Mouse (Mus musculus) heart, postnatal 0 days (tissue): ENCODE measurements around the gene Gpalpp1. TPM values are rescaled to one million over a fixed set of nuclear protein-coding genes. Genes with fewer than 3 reads are reported as not detected.

ENCODE experiments used
- ATAC-seq: fragments of 200-750 bp; cut with Nextera tagmentation; 2 replicates; pipeline ENCODE4 v1.8.0; 2017; ENCODE audit warnings: low read depth, moderate number of reproducible peaks, moderate library complexity; ENCODE audit not compliant: insufficient read depth
- DNase-seq: peaks from one replicate; pipeline ENCODE4 v3.0.0-alpha.2; 2016; ENCODE audit warnings: low spot score
- H3K27ac ChIP-seq: fragments of 300-500 bp; sonication (generic); 2 replicates; pipeline ENCODE4 v1.5.1; 2014; ENCODE audit warnings: low read depth, mild to moderate bottlenecking
- H3K27me3 ChIP-seq: fragments of 300-500 bp; sonication (generic); 2 replicates; pipeline ENCODE4 v1.6.1; 2014; ENCODE audit warnings: low read length, mixed read lengths; ENCODE audit not compliant: control insufficient read depth, insufficient read depth
- H3K36me3 ChIP-seq: fragments of 300-500 bp; sonication (generic); replicated peaks from 2 replicates; pipeline ENCODE4 v1.6.1; 2014; ENCODE audit warnings: low read length, mixed read lengths; ENCODE audit not compliant: control insufficient read depth, insufficient read depth
- H3K4me1 ChIP-seq: fragments of 300-500 bp; sonication (generic); 2 replicates; pipeline ENCODE4 v1.6.1; 2014; ENCODE audit warnings: antibody characterized with exemption; ENCODE audit not compliant: control insufficient read depth, insufficient read depth
- H3K4me2 ChIP-seq: fragments of 300-500 bp; sonication (generic); 2 replicates; pipeline ENCODE4 v1.6.1; 2014; ENCODE audit warnings: low read depth, mild to moderate bottlenecking, low read length, moderate library complexity
- H3K4me3 ChIP-seq: fragments of 300-500 bp; sonication (generic); 2 replicates; pipeline ENCODE4 v1.5.1; 2014; ENCODE audit warnings: low read depth, low read length
- H3K9ac ChIP-seq: fragments of 300-500 bp; sonication (generic); replicated peaks from 2 replicates; pipeline ENCODE4 v1.6.1; 2014; ENCODE audit warnings: low read depth, low read length, mixed read lengths
- H3K9me3 ChIP-seq: fragments of 300-500 bp; sonication (generic); replicated peaks from 2 replicates; pipeline ENCODE4 v1.6.1; 2016; ENCODE audit warnings: low read length; ENCODE audit not compliant: control insufficient read depth
- CTCF ChIP-seq: IDR thresholded peaks from 2 replicates; pipeline ENCODE4 v1.5.1; 2016; ENCODE audit warnings: antibody characterized with exemption, control low read depth, low read depth
- EP300 ChIP-seq: IDR thresholded peaks from 2 replicates; pipeline ENCODE4 v1.6.1; 2016; ENCODE audit warnings: antibody characterized with exemption, low read depth
- WGBS: fragments of 180-500 bp; shearing (Covaris S2); extraction: QIAGEN DNeasy Blood & Tissue Kit; methylation state at CpG from one replicate; pipeline ENCODE4 v1.1.7; 2014; 5-methylcytosine and 5-hydroxymethylcytosine counted together
- polyA plus RNA-seq: library from polyadenylated mRNA; unstranded; fragments of >200 nt; fragmentation: Nextera tagmentation; extraction: Ambion mirVana; gene quantifications from 2 replicates; pipeline ENCODE4 v1.2.1, GENCODE M21; 2015
- total RNA-seq: library from RNA; depleted of rRNA; stranded (reverse); fragments of >200 nt; gene quantifications from 2 replicates; pipeline ENCODE4 v1.2.3, GENCODE M21; 2014; ENCODE audit warnings: low replicate concordance

The Gpalpp1 gene
- total and polyA plus RNA-seq, 2 experiments from 2014 or later: 6.2 to 11.4 TPM

DNA sequence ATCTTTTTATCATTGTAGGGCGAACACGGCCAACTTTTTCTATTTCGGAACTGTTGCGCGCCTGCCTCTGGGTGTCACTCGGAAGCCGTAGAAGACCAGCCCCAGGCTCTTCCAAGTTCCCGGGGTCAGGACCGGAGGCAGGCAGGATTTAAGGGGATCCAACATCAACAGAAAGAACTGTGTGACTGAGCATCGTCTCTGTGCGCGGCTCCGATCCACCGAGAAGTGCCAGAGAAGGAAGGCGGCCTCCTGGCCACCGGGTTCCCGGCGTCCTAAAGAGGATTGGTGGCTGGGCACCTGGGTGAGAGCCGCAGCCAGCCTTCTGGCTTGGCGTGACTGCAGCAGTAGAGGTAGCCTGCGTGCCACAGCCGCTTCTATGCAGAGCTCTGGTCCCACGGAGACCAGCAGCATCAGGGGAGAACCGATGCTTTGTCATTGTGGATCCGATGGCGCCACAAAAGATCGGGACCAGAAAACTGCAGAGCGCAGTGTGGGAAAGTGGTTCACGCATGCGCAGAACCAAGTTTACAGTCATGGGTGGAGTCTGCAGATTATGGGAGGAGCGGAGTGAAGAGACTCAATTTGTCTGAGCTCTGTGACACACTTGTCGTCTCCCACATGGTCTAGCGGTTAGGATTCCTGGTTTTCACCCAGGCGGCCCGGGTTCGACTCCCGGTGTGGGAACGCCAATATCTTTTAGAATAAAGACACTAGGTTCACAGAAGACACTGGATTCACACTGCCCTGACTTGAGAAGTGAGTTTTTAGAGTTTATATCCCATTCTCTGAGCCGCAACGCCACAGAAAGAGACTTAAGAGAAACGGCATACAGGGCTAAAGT lies 41.8 kb upstream of the Gpalpp1 start:
- peak overlapping the region; percentile 91 for H3K4me2 ChIP-seq
- peak; percentile 57 for TF ChIP-seq CTCF
- TF ChIP-seq EP300: peak; percentile 70
- no peaks in the 10 kb centered on the region for H3K27me3 ChIP-seq
- H3K4me3 ChIP-seq: peak overlapping the region; percentile 90
- DNase-seq (peak; percentile 92), ATAC-seq (peak; percentile 85)
- H3K9ac ChIP-seq: peak overlapping the region; percentile 91
- H3K9me3 ChIP-seq: no peaks in the 10 kb centered on the region
- H3K36me3 ChIP-seq: no peaks in the 10 kb centered on the region
- WGBS: under 1% methylated on average over 41 of the region's 41 CpGs
- peaks cover 18% of the 10 kb centered on the region for H3K4me1 ChIP-seq
- peak overlapping the region; percentile 100 for H3K27ac ChIP-seq

DNA sequence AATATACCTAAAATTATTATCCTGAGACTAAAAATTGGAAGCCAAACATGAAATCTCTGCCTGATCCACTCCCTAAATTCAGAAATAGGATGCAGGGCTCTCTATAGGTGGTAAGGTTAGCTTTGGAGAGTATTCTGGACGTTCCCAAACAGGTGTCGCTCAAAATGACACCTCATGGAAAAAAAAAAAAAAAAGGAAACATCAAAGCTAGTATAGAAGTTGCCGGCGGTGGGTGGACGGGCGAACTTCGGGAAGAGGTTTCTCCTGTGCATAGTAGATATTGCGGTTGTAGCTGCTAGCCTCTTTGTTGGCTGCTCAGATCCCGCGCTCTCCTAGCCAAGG lies 41.2 kb upstream of the Gpalpp1 start:
- Histone ChIP-seq H3K9me3 (no peaks in the 10 kb centered on the region), H3K4me3 (peak overlapping the region; percentile 90), H3K27me3 (no peaks in the 10 kb centered on the region), H3K4me1 (peaks cover 18% of the 10 kb centered on the region), H3K36me3 (no peaks in the 10 kb centered on the region), H3K4me2 (peak overlapping the region; percentile 91), H3K27ac (peak overlapping the region; percentile 100), H3K9ac (peak overlapping the region; percentile 91)
- DNase-seq (no peak), ATAC-seq (no peak)
- 3% methylated on average over 10 of the region's 10 CpGs for WGBS
- no peak for TF ChIP-seq EP300
- TF ChIP-seq CTCF: no peak

DNA sequence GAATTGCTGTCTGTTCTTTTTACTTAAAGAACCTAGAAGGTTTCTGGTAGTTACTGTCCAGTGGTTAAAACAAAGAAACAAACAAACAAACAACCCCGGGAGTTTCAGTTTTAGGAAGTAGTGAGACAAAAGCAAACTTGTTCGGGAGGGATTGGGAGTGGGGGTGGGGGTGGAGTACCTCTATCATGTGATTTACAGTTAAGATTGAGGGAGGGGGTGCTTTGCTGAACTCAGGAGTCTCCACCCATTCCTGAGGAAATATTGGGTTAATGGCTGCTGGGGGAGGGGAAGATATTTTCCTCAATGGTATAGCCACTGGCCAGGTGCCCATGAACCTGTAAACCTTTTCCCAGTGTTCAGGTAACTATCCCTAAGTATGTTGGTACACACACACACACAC lies 40.5 kb upstream of the Gpalpp1 start:
- no peaks in the 10 kb centered on the region for H3K36me3 ChIP-seq
- no peak overlapping the region for H3K9ac ChIP-seq
- H3K27ac ChIP-seq: peak overlapping the region; percentile 90; the same call in 1 of the 2 replicates
- no peaks in the 10 kb centered on the region for H3K27me3 ChIP-seq
- ATAC-seq (no peak), DNase-seq (no peak)
- no peaks in the 10 kb centered on the region for H3K9me3 ChIP-seq
- no peak overlapping the region for H3K4me2 ChIP-seq
- TF ChIP-seq EP300: no peak
- TF ChIP-seq CTCF: no peak
- 76% methylated on average over 2 of the region's 2 CpGs for WGBS
- no peak overlapping the region for H3K4me3 ChIP-seq
- H3K4me1 ChIP-seq: peaks cover 18% of the 10 kb centered on the region

DNA sequence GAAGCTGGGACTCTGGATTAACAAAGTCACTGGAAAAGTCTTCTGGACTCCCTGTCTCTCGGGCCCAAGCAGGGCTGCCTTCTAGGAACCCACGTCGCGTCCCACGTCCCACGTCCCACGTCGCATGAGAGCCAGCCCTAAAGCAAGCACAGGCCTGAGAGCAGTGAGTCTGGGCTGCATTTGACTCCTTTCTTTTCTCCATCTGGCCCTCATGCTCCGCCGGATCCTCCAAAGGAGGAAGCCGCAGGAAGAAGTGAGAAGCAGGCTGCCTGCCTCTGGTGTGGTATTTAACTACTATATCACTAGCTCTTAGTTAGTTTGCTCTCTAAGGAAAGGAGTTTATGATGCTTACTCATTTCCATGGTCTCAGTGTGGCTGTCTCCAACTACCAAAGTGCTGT lies 39.9 kb upstream of the Gpalpp1 start:
- no peak for ATAC-seq
- H3K27me3 ChIP-seq: no peaks in the 10 kb centered on the region
- H3K4me3 ChIP-seq: no peak overlapping the region
- peaks cover 18% of the 10 kb centered on the region for H3K4me1 ChIP-seq
- H3K27ac ChIP-seq: peak overlapping the region; percentile 90
- WGBS: 82% methylated on average over 11 of the region's 11 CpGs
- H3K9me3 ChIP-seq: no peaks in the 10 kb centered on the region
- no peak overlapping the region; the same call in 1 of the 2 replicates for H3K4me2 ChIP-seq
- TF ChIP-seq EP300 (no peak), CTCF (no peak)
- H3K9ac ChIP-seq: no peak overlapping the region
- H3K36me3 ChIP-seq: no peaks in the 10 kb centered on the region
- DNase-seq: no peak

DNA sequence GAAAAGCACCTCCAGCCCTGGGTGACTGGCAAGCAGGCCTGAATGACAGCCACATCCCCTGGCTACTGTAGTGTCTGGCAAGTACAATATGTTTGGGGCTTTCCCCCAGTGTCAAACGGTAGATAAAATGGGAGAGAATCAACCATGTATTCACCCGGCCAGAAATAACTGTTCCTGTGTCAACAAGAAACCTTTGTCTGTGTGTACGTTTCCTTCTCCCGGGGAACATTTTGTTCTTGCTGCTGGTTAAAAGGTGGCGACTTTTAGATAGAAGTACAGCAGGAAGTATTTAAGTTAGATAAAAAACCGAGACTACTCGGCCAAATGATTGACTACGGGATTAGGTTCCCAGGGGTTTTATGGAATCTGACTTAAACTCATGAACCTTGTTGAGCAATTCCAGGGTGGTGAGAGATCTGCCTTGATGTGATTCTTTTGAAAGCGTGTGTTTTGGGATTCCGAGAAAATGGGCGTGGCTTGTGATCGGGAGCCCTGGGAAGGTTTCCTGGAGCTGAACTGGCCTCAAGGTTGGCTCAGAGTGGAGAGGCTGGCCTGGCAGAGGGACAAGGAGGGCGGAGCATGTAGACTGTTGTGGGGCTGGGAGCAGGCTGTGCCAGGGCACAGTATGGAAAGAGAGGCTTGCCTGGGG lies 39.1 kb upstream of the Gpalpp1 start:
- Histone ChIP-seq H3K9ac (peak overlapping the region; percentile 13), H3K4me3 (peak overlapping the region; percentile 34), H3K4me1 (peaks cover 18% of the 10 kb centered on the region), H3K9me3 (no peaks in the 10 kb centered on the region), H3K27me3 (no peaks in the 10 kb centered on the region), H3K36me3 (no peaks in the 10 kb centered on the region), H3K4me2 (peak overlapping the region; percentile 52), H3K27ac (peak overlapping the region; percentile 90)
- TF ChIP-seq EP300 (peak; percentile 100), CTCF (no peak)
- ATAC-seq (peak; percentile 86), DNase-seq (peak; percentile 96)
- 9% methylated on average over 13 of the region's 13 CpGs for WGBS
